Mouse (Mus musculus) liver, embryonic 13.5 days (tissue): ENCODE measurements around the gene Pagr1a. TPM values are rescaled to one million over a fixed set of nuclear protein-coding genes. Genes with fewer than 3 reads are reported as not detected.

Experiments used
- ATAC-seq: fragments of 200-750 bp; cut with Nextera tagmentation; 2 replicates; pipeline ENCODE4 v1.8.0; 2017; ENCODE audit warnings: low read depth, mild to moderate bottlenecking, moderate number of reproducible peaks, moderate library complexity
- DNase-seq: peaks from one replicate; pipeline ENCODE4 v3.0.0; 2022
- H3K27ac ChIP-seq: fragments of 300-500 bp; sonication (generic); 2 replicates; pipeline ENCODE4 v1.5.1; 2015; ENCODE audit warnings: moderate library complexity, mild to moderate bottlenecking, inconsistent platforms
- H3K27me3 ChIP-seq: fragments of 300-500 bp; sonication (generic); 2 replicates; pipeline ENCODE4 v1.6.1; 2015; ENCODE audit warnings: mild to moderate bottlenecking, inconsistent platforms
- H3K36me3 ChIP-seq: fragments of 300-500 bp; sonication (generic); 2 replicates; pipeline ENCODE4 v1.6.1; 2015; ENCODE audit warnings: mild to moderate bottlenecking, inconsistent platforms
- H3K4me1 ChIP-seq: fragments of 300-500 bp; sonication (generic); replicated peaks from 2 replicates; pipeline ENCODE4 v1.6.1; 2015; ENCODE audit warnings: inconsistent platforms
- H3K4me2 ChIP-seq: fragments of 300-500 bp; sonication (generic); 2 replicates; pipeline ENCODE4 v1.6.1; 2015; ENCODE audit warnings: inconsistent platforms, mild to moderate bottlenecking, moderate library complexity
- H3K4me3 ChIP-seq: fragments of 300-500 bp; sonication (generic); replicated peaks from 2 replicates; pipeline ENCODE4 v1.5.1; 2015; ENCODE audit warnings: mild to moderate bottlenecking, inconsistent platforms
- H3K9ac ChIP-seq: fragments of 300-500 bp; sonication (generic); 2 replicates; pipeline ENCODE4 v1.6.1; 2015; ENCODE audit warnings: mild to moderate bottlenecking, inconsistent platforms
- H3K9me3 ChIP-seq: fragments of 300-500 bp; sonication (generic); replicated peaks from 2 replicates; pipeline ENCODE4 v1.6.1; 2016; ENCODE audit warnings: inconsistent platforms
- WGBS: fragments of 180-500 bp; shearing (Covaris S2); methylation state at CpG from one replicate; pipeline ENCODE4 v1.1.7; 2015; ENCODE audit not compliant: insufficient replicate concordance; 5-methylcytosine and 5-hydroxymethylcytosine counted together
- polyA plus RNA-seq: library from polyadenylated mRNA; unstranded; fragments of >200 nt; fragmentation: Nextera tagmentation; extraction: Ambion mirVana; gene quantifications from 2 replicates; pipeline ENCODE4 v1.2.1, GENCODE M21; 2015

The Pagr1a gene
- 38.7 and 50.1 TPM in 2 replicates for polyA plus RNA-seq

DNA sequence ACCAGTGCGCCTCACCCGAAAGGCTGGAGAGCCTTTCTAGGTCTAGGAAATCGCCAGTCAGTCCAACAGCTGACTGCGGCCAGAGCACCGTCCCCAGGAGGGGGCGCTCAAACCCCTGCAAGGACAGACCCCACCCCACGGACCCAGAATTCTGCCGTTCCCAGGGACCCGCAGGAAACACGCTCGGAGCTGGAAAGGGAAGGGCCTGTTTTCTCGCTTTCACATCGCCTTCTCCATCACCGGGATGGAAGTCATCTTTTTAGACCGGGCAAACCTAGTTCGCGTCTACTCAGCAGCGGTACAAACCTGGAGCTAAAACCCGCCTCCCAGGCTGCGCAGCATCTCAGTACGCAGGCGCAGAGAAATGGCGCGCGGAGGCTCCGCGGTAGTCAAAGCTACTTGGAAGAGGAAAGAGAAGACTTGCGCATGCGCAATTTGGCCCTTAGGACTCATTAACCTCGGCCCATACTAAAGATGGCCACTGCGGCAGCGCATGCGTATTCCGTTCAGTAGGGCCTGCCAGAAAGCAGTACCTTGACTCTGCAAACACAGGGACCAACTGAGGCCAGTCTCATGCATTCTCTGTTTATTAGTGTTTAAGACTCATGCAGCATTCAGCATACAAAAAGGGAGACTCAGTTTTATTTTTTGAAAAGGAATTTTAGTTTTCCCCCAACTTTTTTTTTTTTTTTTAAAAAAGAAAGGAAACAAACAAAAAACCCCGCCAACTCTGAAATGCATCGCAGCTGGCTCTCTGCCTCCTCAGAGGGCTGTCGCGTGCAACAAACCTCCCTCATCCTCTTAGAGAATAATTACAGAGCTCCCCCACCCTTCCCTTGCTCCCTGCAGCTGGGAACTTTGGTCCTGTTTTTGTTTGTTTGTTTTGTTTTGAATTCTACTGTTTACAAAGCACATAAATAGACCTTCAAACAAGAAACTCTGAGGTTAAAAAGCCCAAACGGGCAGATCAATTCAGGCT, at the start of gene Pagr1a:
Pagr1a (minus strand) TSS at position 382 of the 979 bp plus-strand sequence.
- H3K27ac ChIP-seq: peak within 1 kb of the TSS; percentile 93
- peak within 1 kb of the TSS; percentile 86 for H3K4me3 ChIP-seq
- 5% methylated on average over 39 of the region's 39 CpGs for WGBS
- H3K9ac ChIP-seq: peak within 1 kb of the TSS; percentile 94
- ATAC-seq (peak; percentile 81), DNase-seq (peak; percentile 97)
- H3K36me3 ChIP-seq: peaks cover 32% of the 10 kb centered on the region
- H3K27me3 ChIP-seq: no peaks in the 10 kb centered on the region
- H3K4me1 ChIP-seq: peaks cover 84% of the 10 kb centered on the region
- no peaks in the 10 kb centered on the region for H3K9me3 ChIP-seq
- peak within 1 kb of the TSS; percentile 95 for H3K4me2 ChIP-seq

DNA sequence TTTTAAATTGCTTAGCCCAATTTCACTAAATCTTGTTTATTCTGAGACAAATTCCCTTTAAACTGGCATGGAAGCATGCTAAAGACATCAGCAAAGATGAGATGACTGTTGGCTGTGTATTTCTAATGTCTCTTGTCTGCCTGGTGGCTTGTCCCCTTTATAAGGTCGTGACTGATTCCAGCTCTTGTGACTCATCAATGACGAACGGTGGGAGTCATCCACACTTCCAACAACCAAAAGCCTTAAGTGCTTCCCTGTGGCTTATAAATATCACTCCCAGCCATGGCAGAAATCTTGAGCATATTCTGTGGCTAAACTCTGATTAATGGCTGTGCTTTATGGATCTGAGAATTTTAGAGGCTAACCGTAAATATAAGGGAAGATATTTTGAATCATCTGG, 49.2 kb upstream of the Pagr1a start:
- no peak overlapping the region for H3K9ac ChIP-seq
- ATAC-seq: no peak
- no peaks in the 10 kb centered on the region for H3K9me3 ChIP-seq
- H3K27me3 ChIP-seq: no peaks in the 10 kb centered on the region
- DNase-seq: no peak
- no peaks in the 10 kb centered on the region for H3K36me3 ChIP-seq
- H3K27ac ChIP-seq: no peak overlapping the region
- H3K4me2 ChIP-seq: no peak overlapping the region
- 68% methylated on average over 4 of the region's 4 CpGs for WGBS
- no peaks in the 10 kb centered on the region for H3K4me1 ChIP-seq
- H3K4me3 ChIP-seq: no peak overlapping the region

DNA sequence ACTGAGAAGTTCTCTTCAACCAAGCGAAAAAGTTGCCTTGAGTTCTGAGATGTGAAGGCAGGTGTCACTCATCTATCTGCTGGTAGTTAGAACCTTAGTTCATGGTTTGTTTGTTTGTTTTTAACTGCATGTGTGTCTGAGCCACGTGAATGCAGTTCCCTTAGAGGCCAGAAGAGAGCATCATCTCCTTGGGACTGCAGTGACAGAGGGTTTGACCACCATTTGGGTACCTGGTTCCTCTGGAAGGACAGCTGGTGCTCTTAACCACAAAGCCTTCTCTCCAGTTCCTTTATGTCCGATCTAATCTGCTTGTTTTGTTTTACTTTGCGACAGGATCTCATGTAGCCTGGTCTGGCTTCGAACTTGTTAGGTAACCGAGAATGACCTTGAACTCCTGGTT, 48.4 kb upstream of the Pagr1a start:
- DNase-seq (no peak), ATAC-seq (no peak)
- H3K4me3 ChIP-seq: no peak overlapping the region
- H3K4me2 ChIP-seq: no peak overlapping the region
- no peaks in the 10 kb centered on the region for H3K9me3 ChIP-seq
- H3K36me3 ChIP-seq: no peaks in the 10 kb centered on the region
- WGBS: 64% methylated on average over 6 of the region's 6 CpGs
- H3K9ac ChIP-seq: no peak overlapping the region
- H3K4me1 ChIP-seq: no peaks in the 10 kb centered on the region
- peaks cover 4% of the 10 kb centered on the region for H3K27me3 ChIP-seq
- H3K27ac ChIP-seq: no peak overlapping the region

DNA sequence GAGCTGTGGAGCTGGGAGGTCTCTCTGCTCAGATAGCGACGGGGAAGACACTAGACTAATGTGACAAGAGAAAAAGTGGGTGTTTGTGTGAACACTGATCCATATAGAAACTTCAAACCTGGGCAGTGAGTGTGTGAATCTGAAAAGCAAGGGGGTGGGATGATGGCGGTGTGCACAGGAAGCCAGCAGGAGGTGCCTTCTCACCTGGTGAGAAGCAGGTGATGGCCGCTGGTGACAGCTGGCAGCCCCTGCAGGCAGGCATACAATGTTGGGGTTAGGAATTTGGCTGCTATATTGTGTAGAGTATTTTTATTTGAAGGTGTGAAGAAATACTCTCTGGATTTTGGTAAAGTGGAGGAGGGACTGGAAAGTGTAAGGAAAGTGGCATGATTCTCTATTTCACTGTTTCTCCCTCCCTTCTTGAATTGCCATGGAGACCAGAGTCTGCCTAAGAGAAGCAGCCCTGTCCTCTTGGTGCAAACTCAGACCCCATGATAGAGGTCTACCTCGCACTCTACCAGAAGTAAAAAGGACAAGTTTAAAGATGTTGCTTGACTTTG, 38.0 kb upstream of the Pagr1a start:
- no peak for ATAC-seq
- no peaks in the 10 kb centered on the region for H3K4me1 ChIP-seq
- no peak overlapping the region for H3K27ac ChIP-seq
- H3K9ac ChIP-seq: no peak overlapping the region
- no peaks in the 10 kb centered on the region for H3K36me3 ChIP-seq
- no peak overlapping the region for H3K4me3 ChIP-seq
- peaks cover 39% of the 10 kb centered on the region for H3K27me3 ChIP-seq
- 57% methylated on average over 5 of the region's 5 CpGs for WGBS
- no peak overlapping the region for H3K4me2 ChIP-seq
- DNase-seq: no peak
- H3K9me3 ChIP-seq: no peaks in the 10 kb centered on the region

DNA sequence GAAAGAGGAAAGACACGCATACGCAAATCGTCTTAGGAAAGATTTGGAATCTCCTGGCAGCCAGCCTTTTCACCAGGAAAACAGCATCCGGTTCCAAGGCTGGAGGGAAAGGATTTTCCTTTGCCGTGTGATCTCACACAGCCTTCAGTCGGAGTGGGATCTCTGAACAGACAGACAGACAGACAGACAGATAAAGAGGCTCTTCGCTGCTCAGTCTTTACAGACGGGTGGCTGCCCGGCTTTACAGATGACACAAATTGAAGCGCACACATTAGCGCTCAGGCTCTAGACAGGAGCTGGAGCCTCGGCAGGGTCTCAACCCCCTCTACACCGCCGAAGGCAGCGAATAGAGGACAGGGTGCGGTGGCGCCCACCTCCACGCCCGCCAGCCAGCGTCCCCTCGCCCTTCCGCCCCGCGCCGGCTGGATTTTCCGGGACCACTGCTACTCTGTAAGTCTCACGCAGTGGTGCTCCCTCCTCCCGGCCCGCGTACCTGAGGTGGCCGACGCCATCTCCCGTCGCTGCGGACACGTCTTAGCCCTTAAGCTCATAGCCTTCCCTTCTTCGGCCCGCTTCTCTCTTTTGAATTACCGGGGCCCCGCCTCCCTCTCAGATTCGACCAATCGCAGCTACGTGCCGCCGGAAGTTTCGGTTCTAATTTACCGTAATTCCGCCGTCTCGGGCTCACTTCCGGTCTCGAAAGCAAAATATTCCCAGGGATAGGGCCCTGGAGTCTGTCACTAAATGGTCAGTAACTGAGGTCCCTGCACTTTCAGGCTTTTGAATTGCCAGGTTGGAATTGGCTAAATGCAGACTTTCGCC, 24.9 kb upstream of the Pagr1a start, which contains the start of gene Kif22:
Kif22 (minus strand) TSS at position 621 of the 822 bp plus-strand sequence.
- peak within 1 kb of the TSS; percentile 82 for H3K4me2 ChIP-seq
- under 1% methylated on average over 53 of the region's 53 CpGs for WGBS
- H3K9ac ChIP-seq: peak within 1 kb of the TSS; percentile 95
- DNase-seq (peak; percentile 84), ATAC-seq (peak; percentile 91)
- no peaks in the 10 kb centered on the region for H3K9me3 ChIP-seq
- H3K4me3 ChIP-seq: peak within 1 kb of the TSS; percentile 91
- H3K27me3 ChIP-seq: no peaks in the 10 kb centered on the region
- H3K36me3 ChIP-seq: peaks cover 34% of the 10 kb centered on the region
- peaks cover 44% of the 10 kb centered on the region for H3K4me1 ChIP-seq
- H3K27ac ChIP-seq: peak within 1 kb of the TSS; percentile 88

DNA sequence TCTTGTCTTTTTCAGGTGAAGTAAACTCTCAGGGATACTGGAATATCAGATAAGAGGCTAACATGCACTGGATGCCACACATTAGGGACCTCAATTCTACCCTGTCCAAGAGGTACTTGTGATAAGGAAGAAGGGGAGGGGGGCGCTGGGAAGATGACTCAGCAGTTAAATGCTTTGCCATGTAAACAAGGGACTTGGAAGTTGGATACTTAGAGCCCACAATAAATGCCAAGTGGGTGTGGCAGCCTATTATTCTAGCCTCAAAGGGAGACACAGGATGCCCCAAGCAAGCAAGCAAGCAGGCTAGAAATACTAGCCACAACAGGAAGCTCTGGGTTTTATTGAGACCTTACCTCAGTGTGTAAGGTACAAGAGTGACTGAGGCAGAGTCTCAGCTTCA, 14.1 kb upstream of the Pagr1a start:
- H3K9ac ChIP-seq: no peak overlapping the region
- H3K27me3 ChIP-seq: no peaks in the 10 kb centered on the region
- no peak overlapping the region for H3K4me2 ChIP-seq
- DNase-seq (no peak), ATAC-seq (no peak)
- H3K4me3 ChIP-seq: no peak overlapping the region
- H3K36me3 ChIP-seq: peaks cover 86% of the 10 kb centered on the region
- WGBS: 29% methylated on average over 1 of the region's 1 CpGs
- H3K9me3 ChIP-seq: no peaks in the 10 kb centered on the region
- H3K4me1 ChIP-seq: peaks cover 58% of the 10 kb centered on the region
- peak overlapping the region; percentile 54 for H3K27ac ChIP-seq

DNA sequence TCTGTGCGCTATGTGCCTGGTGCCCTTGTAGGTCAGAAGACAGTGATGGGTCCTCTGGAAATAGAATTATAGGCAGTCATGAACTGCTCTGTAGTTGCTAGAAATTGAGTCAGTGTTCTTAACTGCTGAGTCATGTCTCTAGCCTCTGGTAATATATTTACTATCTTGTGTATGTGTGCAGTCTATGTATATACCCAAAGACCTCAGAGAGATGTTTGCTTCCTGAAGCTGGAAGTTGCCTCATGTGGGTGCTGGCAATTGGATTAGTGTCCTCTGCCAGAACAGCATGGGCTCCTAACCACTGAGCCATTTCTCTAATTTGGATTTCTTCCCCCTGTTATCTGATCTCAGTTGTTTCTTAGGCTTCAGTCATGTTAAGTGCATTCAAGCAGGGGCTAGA, 13.0 kb upstream of the Pagr1a start:
- Histone ChIP-seq H3K4me1 (peaks cover 63% of the 10 kb centered on the region), H3K4me3 (no peak overlapping the region), H3K27ac (peak overlapping the region; percentile 98), H3K9ac (peak overlapping the region; percentile 14; the same call in 1 of the 2 replicates), H3K9me3 (no peaks in the 10 kb centered on the region), H3K4me2 (no peak overlapping the region), H3K36me3 (peaks cover 81% of the 10 kb centered on the region), H3K27me3 (no peaks in the 10 kb centered on the region)
- DNase-seq (no peak), ATAC-seq (no peak)
- 95% methylated on average over 1 of the region's 1 CpGs for WGBS

DNA sequence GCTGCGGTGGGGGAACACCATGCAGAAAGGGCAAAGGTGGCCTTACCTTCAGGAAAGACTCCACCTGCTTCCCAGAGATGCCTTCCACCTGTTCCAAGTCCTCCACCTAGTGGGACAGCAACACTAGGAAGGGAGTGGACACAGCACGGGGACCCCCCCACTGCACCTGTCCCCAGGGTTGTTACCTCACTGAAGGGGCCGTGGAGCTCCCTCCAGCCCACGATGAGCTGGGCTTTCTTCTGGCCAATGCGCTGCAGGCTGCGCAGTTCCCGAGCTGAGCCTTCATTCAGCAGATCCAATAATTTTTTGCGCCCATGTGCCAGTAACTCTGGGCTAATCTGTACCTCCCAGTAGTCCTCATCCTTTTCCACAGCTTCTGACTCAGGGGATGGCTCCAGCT, 10.7 kb upstream of the Pagr1a start:
- Histone ChIP-seq H3K4me1 (peaks cover 81% of the 10 kb centered on the region), H3K27ac (peak overlapping the region; percentile 98), H3K36me3 (peaks cover 81% of the 10 kb centered on the region), H3K27me3 (no peaks in the 10 kb centered on the region), H3K4me3 (peak overlapping the region; percentile 97), H3K9me3 (no peaks in the 10 kb centered on the region), H3K9ac (peak overlapping the region; percentile 99), H3K4me2 (peak overlapping the region; percentile 99)
- ATAC-seq (no peak), DNase-seq (no peak)
- WGBS: 64% methylated on average over 8 of the region's 8 CpGs

DNA sequence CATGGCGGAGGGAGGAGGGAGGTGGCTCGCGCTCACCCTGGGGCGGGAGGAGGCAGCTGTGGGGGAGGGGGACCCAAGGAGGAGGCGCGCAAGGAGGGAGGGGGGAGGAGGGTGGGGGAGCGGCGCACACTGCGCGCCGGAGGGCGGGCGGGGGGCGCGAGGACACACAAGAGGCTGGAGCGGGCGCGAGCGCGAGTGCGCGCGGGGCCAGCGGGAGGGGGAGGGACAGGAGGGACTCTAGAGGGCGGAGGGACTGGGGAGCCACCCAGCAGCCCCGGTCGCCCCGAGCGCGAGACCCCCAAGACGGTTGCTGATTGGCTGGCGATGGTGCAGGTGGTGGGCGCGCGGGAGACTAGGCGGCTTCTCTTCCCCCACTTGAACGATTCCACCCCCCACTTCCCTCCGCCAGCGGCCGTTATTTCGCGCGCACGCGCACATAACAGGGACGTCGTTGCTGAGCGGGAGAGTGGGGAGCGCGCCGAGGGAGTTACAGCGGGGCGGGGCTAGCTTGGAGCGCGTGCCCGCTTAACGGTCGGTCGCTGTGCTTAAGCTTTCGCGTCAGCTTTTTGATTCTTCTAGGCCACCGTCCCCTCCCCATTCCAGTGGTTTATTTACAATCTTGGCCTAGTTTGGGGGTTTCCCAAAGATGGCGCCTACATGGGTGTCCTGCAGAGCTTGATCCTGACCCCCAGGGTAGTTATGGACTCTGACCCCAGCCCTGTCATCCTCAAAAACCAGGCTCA, 10.0 kb upstream of the Pagr1a start, which contains the start of gene Maz:
Maz (minus strand) TSS at position 54 of the 743 bp plus-strand sequence.
- 1% methylated on average over 59 of the region's 63 CpGs for WGBS
- Histone ChIP-seq H3K9ac (peak within 1 kb of the TSS; percentile 99), H3K4me1 (peaks cover 81% of the 10 kb centered on the region), H3K27ac (peak within 1 kb of the TSS; percentile 98), H3K27me3 (no peaks in the 10 kb centered on the region), H3K4me3 (peak within 1 kb of the TSS; percentile 97), H3K36me3 (peaks cover 81% of the 10 kb centered on the region), H3K9me3 (no peaks in the 10 kb centered on the region), H3K4me2 (peak within 1 kb of the TSS; percentile 99)
- ATAC-seq: peak; percentile 76
- peak; percentile 97 for DNase-seq

DNA sequence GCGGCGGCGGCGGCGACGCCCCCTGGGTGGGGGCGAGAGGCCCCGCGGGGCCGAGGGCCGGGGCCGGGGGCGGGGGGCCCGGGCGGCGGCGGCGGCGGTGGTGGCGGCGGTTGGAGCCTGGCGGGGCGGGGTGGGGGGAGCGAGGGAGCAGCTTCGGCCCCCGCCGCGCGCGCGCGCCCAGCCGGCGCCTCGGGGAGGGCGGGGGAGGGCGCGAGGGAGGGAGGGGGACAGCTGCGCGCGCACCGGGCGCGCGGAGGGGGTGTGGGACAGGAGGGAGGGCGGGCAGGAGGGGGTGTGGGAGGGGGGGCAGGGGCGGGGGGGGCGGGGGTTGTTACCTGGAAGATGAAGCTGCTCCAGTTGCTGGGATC, 9.4 kb upstream of the Pagr1a start:
- WGBS: no CpG with 5 or more reads among the region's 48 CpGs
- Histone ChIP-seq H3K27ac (peak overlapping the region; percentile 98), H3K27me3 (no peaks in the 10 kb centered on the region), H3K36me3 (peaks cover 81% of the 10 kb centered on the region), H3K4me3 (peak overlapping the region; percentile 97), H3K9me3 (no peaks in the 10 kb centered on the region), H3K9ac (peak overlapping the region; percentile 99), H3K4me1 (peaks cover 81% of the 10 kb centered on the region), H3K4me2 (peak overlapping the region; percentile 99)
- DNase-seq (no peak), ATAC-seq (peak; percentile 27; the same call in 1 of the 2 replicates)
